Mouse (Mus musculus) kidney, adult 2 months (tissue): ENCODE measurements around the gene Erp27. TPM values are rescaled to one million over a fixed set of nuclear protein-coding genes. Genes with fewer than 3 reads are reported as not detected.

ENCODE experiments used
- DNase-seq: peaks from one replicate; pipeline ENCODE4 v3.0.0; 2021
- H3K27ac ChIP-seq: fragments of 200-500 bp; 2 replicates; pipeline ENCODE4 v1.5.1; 2012; ENCODE audit warnings: low read depth, low read length, control low read depth, inconsistent platforms; ENCODE audit not compliant: insufficient read depth
- H3K27me3 ChIP-seq: fragments of 200-500 bp; replicated peaks from 2 replicates; pipeline ENCODE4 v1.6.1; 2012; ENCODE audit warnings: mild to moderate bottlenecking, moderate library complexity, low read length, inconsistent platforms; ENCODE audit not compliant: control insufficient read depth, insufficient read depth
- H3K36me3 ChIP-seq: fragments of 200-500 bp; 2 replicates; pipeline ENCODE4 v1.6.1; 2012; ENCODE audit warnings: mild to moderate bottlenecking, moderate library complexity, low read length, inconsistent platforms; ENCODE audit not compliant: control insufficient read depth, insufficient read depth
- H3K4me1 ChIP-seq: fragments of 200-500 bp; 2 replicates; pipeline ENCODE4 v1.6.1; 2011; ENCODE audit warnings: low read length; ENCODE audit not compliant: control insufficient read depth, insufficient read depth
- H3K4me3 ChIP-seq: fragments of 200-500 bp; 2 replicates; pipeline ENCODE4 v1.5.1; 2011; ENCODE audit warnings: mild to moderate bottlenecking, low read depth, low read length, control low read depth; ENCODE audit not compliant: insufficient read depth
- CTCF ChIP-seq: fragments of 200-500 bp; conservative IDR thresholded peaks from 2 replicates; pipeline ENCODE4 v1.5.1; 2011; ENCODE audit warnings: low read depth, mild to moderate bottlenecking, control low read depth, low read length, moderate library complexity, mixed read lengths; ENCODE audit not compliant: insufficient read depth, insufficient read length
- POLR2A ChIP-seq: fragments of 200-500 bp; IDR thresholded peaks from one replicate; pipeline ENCODE4 v1.6.1; 2011; ENCODE audit warnings: low read depth, low read length, control low read depth
- WGBS: fragments of 180-500 bp; shearing (Covaris S2); methylation state at CpG from one replicate; pipeline ENCODE4 v1.1.7; 2018; 5-methylcytosine and 5-hydroxymethylcytosine counted together
- polyA plus RNA-seq: library from polyadenylated mRNA; depleted of rRNA; stranded (reverse); fragments of >200 nt; gene quantifications from 2 replicates; pipeline ENCODE4 v1.2.3, GENCODE M21; 2012

The Erp27 gene
- polyA plus RNA-seq, 1 experiment: not detected

DNA sequence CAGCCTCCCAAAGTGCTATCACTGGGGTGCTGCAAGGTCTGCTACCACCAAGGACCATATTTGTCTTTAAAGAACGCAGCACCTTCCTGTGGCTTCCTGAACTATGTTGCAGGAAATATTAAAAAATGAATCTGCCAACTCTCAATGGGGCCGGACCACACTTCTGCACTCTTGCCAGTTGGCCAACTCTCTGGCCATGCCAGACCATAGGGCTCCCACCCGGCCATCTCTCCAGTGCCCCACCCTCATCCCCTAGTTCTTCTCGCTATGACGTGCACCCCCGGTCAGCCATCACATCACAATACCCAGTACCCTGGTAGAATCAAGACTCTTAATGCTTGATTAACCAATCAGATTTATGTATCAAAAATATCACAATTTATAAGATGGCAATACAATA, 38.0 kb downstream of the Erp27 start:
- DNase-seq: no peak
- no peak for TF ChIP-seq POLR2A
- TF ChIP-seq CTCF: no peak
- H3K4me1 ChIP-seq: no peaks in the 10 kb centered on the region; the same call in 1 of the 2 replicates
- no peak overlapping the region for H3K4me3 ChIP-seq
- H3K27ac ChIP-seq: no peak overlapping the region
- no peaks in the 10 kb centered on the region for H3K27me3 ChIP-seq
- no peaks in the 10 kb centered on the region for H3K36me3 ChIP-seq
- WGBS: 83% methylated on average over 6 of the region's 6 CpGs

DNA sequence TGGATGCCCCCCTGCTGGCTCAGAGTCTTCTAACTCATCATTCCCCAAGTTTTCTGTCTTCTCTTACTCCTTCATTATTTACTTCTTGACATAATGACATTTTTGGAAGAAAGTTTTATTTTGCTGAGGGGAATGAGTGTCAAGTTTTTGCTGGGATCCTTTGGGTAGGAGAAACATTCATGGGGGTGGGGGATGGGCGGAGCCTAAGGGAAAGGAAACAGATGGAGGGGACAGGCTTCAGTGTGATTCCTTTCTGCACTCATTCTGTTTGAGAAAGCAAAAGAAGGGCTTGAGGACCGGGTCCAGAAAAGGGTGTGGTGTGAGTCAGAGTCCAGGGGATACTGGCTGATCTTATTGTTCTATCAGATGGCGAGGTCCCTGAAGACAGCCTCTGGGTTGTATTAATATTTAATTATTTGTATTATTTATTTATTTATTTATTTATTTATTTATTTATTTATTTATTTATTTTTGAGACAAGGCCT, 38.5 kb downstream of the Erp27 start:
- no peak for DNase-seq
- WGBS: 82% methylated on average over 3 of the region's 3 CpGs

DNA sequence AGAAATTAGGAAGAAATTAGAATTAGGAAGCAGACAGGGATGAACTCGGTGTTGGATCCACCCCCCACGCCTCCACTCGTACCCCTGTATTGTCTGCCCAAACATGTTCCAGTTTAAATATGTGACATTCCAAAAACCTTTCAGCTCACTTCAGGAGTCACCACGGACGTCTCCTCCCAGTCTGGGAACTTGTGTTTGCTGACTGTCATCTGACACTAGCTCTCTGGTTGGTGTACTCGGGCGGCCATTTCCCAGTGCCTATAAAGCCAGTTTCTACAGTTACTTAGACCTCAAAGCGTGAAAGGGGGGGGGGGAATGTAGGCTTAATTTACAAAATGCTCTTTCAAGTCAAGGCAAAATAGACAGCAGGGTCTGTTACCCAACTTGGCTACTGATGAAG, 40.3 kb downstream of the Erp27 start:
- H3K4me3 ChIP-seq: no peak overlapping the region
- no peak overlapping the region for H3K27ac ChIP-seq
- H3K4me1 ChIP-seq: no peaks in the 10 kb centered on the region
- no peaks in the 10 kb centered on the region for H3K36me3 ChIP-seq
- TF ChIP-seq CTCF (no peak), POLR2A (no peak)
- no peaks in the 10 kb centered on the region for H3K27me3 ChIP-seq
- DNase-seq: no peak
- WGBS: 75% methylated on average over 8 of the region's 8 CpGs

More for the DNA sequence above, 38.5 kb downstream of the Erp27 start:
- TF ChIP-seq POLR2A (no peak), CTCF (no peak)
- H3K4me3 ChIP-seq: no peak overlapping the region
- H3K4me1 ChIP-seq: no peaks in the 10 kb centered on the region; the same call in 1 of the 2 replicates
- H3K27ac ChIP-seq: no peak overlapping the region
- no peaks in the 10 kb centered on the region for H3K36me3 ChIP-seq
- no peaks in the 10 kb centered on the region for H3K27me3 ChIP-seq

DNA sequence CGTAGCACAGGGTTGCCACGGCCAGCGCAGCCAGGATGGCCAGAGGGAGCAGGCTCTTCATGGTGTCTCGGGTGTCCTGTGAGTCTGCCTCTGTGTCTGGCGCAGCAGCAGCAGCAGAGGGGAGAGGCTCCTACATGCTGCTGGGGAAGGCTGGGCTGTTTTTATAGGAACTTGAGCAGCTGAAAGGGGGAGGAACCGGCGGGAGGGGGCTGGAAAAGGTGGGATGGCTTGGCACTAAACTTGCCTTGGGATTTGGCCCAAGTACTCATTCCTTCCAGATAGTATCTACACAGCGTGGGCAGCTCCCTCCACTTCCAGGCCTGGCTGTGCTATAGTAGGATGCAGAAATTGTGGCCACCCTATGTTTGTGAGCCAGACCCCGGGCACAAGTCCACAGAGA, 46.3 kb downstream of the Erp27 start, which contains the start of gene Mgp:
Mgp (minus strand) TSS at position 154 of the 400 bp plus-strand sequence.
- no peak for DNase-seq
- TF ChIP-seq CTCF (no peak), POLR2A (peak; percentile 37)
- no peaks in the 10 kb centered on the region for H3K36me3 ChIP-seq
- H3K4me3 ChIP-seq: peak within 1 kb of the TSS; percentile 31
- WGBS: 28% methylated on average over 9 of the region's 9 CpGs
- H3K4me1 ChIP-seq: no peaks in the 10 kb centered on the region
- H3K27me3 ChIP-seq: no peaks in the 10 kb centered on the region
- H3K27ac ChIP-seq: peak within 1 kb of the TSS; percentile 30; the same call in 1 of the 2 replicates

DNA sequence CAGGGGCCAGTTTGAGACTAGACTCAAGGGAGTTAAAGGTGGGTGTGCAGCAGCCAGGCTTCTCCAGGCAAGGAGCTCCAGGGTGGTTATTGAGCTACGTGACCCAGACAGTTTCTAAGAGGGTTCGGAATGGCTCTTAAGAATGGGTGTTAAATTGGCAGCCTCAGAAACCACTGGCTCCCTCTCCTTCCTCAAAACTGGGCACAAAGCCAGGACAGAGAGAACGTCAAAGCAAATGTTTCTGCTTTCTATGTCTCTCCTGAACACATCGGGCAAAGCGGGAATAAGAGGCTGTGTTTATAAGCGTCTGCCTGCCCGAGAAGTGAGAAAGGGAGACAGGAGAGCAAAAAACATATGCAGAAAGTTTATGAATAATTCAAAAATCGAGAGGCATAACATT, 47.4 kb downstream of the Erp27 start:
- Histone ChIP-seq H3K27me3 (no peaks in the 10 kb centered on the region), H3K4me3 (peak overlapping the region; percentile 20), H3K27ac (peak overlapping the region; percentile 30; the same call in 1 of the 2 replicates), H3K4me1 (no peaks in the 10 kb centered on the region), H3K36me3 (no peaks in the 10 kb centered on the region)
- WGBS: 35% methylated on average over 8 of the region's 8 CpGs
- DNase-seq: no peak
- TF ChIP-seq CTCF: no peak
- TF ChIP-seq POLR2A: no peak

DNA sequence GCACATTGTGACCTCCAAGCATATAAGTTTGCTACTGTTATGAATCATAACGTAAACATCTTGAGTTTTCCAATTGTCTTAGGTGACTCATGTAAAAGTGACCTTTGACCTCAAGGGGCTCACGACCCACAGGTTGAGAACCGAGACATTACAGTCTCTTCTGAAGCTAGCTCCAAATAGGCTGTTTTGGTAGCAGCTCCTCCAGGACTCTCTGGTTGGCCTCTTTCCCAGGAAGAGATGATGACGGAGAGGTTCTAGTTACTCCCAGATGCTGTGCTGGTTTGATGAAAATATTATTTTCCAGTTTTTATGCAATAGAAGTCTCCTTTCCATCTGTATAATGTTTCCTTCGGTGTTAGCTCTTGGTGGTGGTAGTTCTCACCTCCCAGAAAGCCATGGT, 53.1 kb downstream of the Erp27 start:
- no peak for DNase-seq
- Histone ChIP-seq H3K36me3 (no peaks in the 10 kb centered on the region), H3K27me3 (no peaks in the 10 kb centered on the region), H3K4me1 (no peaks in the 10 kb centered on the region), H3K27ac (no peak overlapping the region), H3K4me3 (no peak overlapping the region)
- no peak for TF ChIP-seq CTCF
- TF ChIP-seq POLR2A: no peak
- 71% methylated on average over 5 of the region's 5 CpGs for WGBS

DNA sequence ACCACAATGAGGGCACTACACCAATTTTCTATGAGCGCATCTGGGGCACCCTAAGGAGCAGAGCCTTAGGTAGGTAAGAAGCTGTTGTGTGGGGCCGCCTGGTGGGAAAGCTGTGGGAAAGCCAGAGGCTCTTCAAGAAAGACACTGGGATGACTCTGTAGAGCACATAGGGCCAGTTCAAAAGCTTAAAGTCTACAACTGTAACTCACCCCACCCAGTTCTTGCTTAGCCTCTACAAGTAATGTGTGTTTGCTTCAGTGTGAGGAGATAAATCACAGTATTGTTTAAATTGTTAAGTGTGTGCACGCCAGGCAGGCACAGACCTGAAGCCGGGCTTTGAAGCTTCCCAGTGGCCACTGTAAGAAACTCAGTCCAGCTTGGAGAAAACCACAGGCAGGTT, 55.8 kb downstream of the Erp27 start:
- Histone ChIP-seq H3K27me3 (no peaks in the 10 kb centered on the region), H3K27ac (no peak overlapping the region), H3K36me3 (no peaks in the 10 kb centered on the region), H3K4me3 (no peak overlapping the region), H3K4me1 (no peaks in the 10 kb centered on the region)
- 92% methylated on average over 4 of the region's 4 CpGs for WGBS
- no peak for DNase-seq
- TF ChIP-seq CTCF (no peak), POLR2A (no peak)

DNA sequence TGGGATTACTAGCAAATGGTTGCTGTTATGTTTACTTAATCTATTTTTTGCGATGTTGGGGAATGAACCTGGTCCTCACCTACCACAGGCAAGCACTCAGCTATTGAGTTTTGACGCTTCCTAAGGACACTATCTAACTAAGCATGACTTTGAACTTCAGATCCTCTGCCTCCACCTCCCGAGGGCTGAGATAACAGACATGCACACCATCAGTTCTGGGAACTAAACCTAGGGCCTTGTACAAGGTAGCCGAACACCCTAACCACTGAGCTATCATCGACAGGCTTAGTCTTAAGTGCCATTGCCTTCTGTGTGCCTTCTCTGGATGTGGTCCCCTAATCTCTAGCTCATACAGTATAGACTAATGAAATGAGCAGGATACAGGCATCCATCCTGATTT, 56.6 kb downstream of the Erp27 start:
- H3K27ac ChIP-seq: no peak overlapping the region
- H3K27me3 ChIP-seq: no peaks in the 10 kb centered on the region
- 91% methylated on average over 5 of the region's 5 CpGs for WGBS
- H3K36me3 ChIP-seq: no peaks in the 10 kb centered on the region
- DNase-seq: no peak
- H3K4me3 ChIP-seq: no peak overlapping the region
- no peaks in the 10 kb centered on the region for H3K4me1 ChIP-seq
- TF ChIP-seq POLR2A (no peak), CTCF (no peak)
